Mouse (Mus musculus): Measurements from ENCODE around the gene Pstk. TPM values are rescaled to one million over a fixed set of nuclear protein-coding genes. Genes with fewer than 3 reads are reported as not detected.
"Not testable (repeated sequence)": the region's sequence is repeated elsewhere in the genome, so short reads cannot be mapped to it uniquely, and the experiment has no call there.

The Pstk gene
- total RNA-seq, 2 experiments from 2014 or later: 46.5 to 52.9 TPM

DNA sequence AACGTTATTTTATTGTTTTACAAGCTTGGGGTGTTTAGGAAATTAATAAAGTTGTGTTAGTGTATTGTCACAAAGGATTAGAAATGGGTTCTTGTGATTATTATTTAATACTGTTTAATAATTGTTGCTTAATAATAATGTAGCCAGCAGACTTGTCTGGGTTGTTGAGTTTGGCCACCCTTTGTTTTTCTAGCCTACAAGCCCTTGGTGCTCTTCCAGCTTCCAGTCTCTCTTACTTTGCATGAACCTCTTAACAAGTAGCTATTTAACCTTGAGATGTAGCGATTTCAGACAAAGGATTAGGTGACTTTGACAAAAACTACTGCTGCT, 41.0 kb downstream of the Pstk start:
- no peak for DNase-seq

DNA sequence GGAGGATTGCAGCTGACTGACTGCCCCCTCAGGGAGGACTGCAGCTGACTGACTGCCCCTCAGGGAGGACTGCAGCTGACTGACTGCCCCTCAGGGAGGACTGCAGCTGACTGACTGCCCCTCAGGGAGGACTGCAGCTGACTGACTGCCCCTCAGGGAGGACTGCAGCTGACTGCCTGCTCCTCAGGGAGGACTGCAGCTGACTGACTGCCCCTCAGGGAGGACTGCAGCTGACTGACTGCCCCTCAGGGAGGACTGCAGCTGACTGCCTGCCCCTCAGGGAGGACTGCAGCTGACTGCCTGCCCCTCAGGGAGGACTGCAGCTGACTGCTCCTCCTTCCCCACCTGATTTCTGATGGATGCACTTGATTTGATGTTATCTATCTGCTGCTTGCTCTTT, 45.8 kb downstream of the Pstk start:
- not testable (repeated sequence) for DNase-seq

DNA sequence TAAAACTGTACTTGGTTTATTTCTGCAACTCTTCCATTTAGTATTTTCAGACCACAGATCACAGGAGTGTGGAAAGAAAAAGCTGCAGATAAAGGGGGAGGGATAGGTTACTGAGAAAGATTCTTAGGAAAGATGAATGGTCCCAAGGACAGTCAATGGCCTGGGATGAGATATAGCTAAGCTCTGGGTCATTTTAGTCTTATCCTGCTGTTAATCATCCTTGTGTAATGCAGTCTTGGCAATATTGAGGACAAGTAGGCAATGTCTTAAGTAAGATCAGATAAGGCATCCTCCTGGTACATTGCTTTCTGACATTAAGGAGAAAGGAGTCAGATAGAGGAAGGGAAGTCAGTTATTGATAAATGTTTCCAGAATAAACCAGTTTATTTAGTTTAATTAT, 46.7 kb downstream of the Pstk start:
- no peak for DNase-seq

DNA sequence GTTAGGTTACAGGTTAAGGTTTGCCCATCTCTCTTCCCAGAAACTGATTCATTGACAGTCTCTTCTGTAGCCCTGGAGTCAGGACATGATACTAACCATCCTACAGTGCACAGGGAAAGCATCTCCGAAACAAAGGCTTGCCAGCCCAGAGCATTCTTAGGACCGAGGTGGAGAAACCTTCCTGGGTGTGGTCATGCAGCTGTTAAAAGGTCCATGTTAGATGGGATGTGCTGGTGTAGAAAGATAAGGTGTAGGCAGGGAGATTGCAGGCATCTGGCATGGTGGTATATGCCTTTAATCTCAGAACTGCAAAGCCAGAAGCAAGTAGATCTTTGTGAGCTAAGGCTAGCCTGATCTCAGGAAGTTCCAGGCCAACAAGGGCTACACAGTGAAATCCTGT, 54.0 kb downstream of the Pstk start:
- DNase-seq: no peak

DNA sequence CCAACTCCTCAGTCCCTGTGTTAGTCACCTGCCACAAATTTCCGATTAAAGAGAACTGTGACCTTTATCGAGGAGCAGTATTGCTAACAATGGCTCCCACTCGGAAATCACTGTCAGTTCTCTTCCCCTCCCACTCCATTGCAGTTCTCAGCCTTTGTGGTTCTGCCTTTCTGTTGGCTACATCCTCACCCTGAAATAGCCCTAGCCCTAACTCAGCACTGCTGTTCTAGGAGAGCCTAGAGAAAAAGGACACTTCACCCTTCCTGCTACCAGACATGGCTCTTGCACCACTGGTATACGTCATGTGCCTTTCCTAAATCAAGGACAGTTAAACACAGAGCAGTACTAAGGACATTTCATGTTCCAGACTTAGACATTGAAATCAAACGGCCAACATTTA, 56.4 kb downstream of the Pstk start:
- no peak for DNase-seq

DNA sequence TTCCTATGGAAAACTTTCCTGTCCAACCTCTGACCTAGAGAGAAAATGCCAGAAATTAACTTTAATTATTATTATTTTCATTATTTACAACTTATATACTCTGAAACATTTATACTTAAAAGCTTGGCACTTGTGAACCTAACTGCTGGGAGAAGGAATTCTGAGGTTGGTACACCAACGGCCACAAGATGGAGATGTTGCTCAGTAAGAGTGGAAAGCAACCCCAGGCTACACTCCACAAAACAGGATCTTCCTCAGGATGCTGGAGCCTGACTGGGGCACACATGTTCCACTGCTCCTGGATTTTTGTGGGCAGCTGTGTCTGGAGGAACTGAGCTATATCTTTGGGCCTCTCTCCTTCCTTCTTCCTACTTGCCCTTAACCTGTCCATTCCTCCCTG, 61.3 kb downstream of the Pstk start:
- DNase-seq: peak in 1 of 2 experiments; percentile 48

DNA sequence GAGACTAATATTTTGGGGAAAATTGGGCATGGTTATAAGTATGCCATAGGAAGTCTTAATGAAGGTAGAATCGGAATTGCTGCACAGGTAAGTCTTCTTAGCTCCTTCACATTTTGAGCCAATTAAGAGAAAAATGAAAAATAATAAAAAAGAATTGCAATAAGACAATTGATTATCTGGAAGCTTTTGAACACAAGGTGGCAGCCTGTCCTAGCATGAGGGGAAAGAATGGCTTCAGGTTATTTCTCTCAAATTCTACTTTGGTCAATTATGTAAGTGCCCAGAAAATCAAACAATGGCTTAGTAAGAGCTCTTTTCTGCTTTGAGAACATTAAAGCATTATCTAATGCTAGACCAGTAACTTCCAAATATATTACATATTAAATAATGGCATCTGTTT, 63.3 kb downstream of the Pstk start:
- DNase-seq: no peak

DNA sequence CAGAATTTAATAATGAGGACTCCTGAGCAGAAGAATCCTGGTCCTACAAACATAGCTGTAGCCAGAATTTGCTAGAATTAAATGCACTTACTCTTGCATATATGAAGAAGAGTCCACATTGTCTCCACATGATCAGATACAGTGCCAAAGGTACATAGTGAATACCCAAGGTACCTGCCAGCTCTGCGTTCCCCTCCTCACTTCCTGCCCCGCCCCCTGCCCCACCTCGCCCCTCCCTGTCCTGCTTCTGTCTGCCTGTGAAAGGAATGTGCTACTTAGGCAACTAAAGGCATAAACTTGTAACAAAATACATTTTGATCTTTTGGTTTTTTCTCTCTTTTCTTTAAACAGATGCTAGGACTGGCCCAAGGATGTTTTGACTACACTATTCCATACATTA, 66.1 kb downstream of the Pstk start:
- DNase-seq: no peak

Other genes starting within 250 kb of the Pstk start
- gene 4933402N03Rik, start 224.8 kb upstream of the Pstk start, total RNA-seq (2021): not detected
- gene 5430419D17Rik, start 196.7 kb upstream of the Pstk start, total RNA-seq (2021): 10 to 100 TPM; 10.3 to 10.7 TPM
- gene Cuzd1, start 48.8 kb upstream of the Pstk start, total RNA-seq (2021): under 1 TPM; 0.21 to 0.42 TPM
- gene Fam24b, start 41.6 kb upstream of the Pstk start, total RNA-seq (2021): not detected
- not detected for gene Fam24a, start 37.3 kb upstream of the Pstk start, total RNA-seq (2021)
- 10 to 100 TPM; 15.0 to 17.5 TPM for gene 2310057M21Rik, start 8.4 kb upstream of the Pstk start, total RNA-seq (2021)
- gene Ikzf5, start 39.4 kb downstream of the Pstk start, total RNA-seq (2021): 10 to 100 TPM; 29.2 to 37.8 TPM
- gene Acadsb, start 39.5 kb downstream of the Pstk start, total RNA-seq (2021): 100 to 1,000 TPM; 223 to 272 TPM
- gene Hmx3, start 171.7 kb downstream of the Pstk start, total RNA-seq (2021): not detected
- gene Hmx2, start 177.6 kb downstream of the Pstk start, total RNA-seq (2021): not detected
- 10 to 100 TPM; 28.7 to 29.2 TPM for gene Bub3, start 189.1 kb downstream of the Pstk start, total RNA-seq (2021)

All from heart, adult 18-20 months (tissue).